13 mouse cellular contexts compared by ENCODE assay signal in genomic region chr12:84201222-84201621, GRCm38 (mm10). TPM values are rescaled to one million over a fixed set of nuclear protein-coding genes. Genes with fewer than 3 reads are reported as not detected.
DNase-seq lines count a peak whose midpoint lies in the region; TF ChIP-seq lines count a peak whose summit lies in the region.
"Had no signal": no experiment of that assay in that cellular context is flagged by ENCODE, and none has a peak within 500 bp of the region (broad histone marks: within the 10 kb centered on the region; RNA-seq: fewer than 3 reads in every experiment).

No protein-coding gene starts in this region.

- no peaks in the 10 kb centered on the region for H3K27me3 ChIP-seq in liver, adult 2 months (ENCODE audit: control insufficient read depth, insufficient read depth, low read length)
- no peaks in the 10 kb centered on the region for H3K27me3 ChIP-seq in E14TG2a.4 (ENCODE audit: insufficient read depth, low read length)
- H3K27me3 ChIP-seq in megakaryocyte, embryonic 14.5 days (replicated peaks): no peaks in the 10 kb centered on the region
- H3K27me3 ChIP-seq: hindbrain, embryonic 12.5 days; limb, embryonic 15.5 days had no signal

- peak overlapping the region; percentile 70 for H3K27ac ChIP-seq in liver, adult 2 months (replicated peaks; ENCODE audit: insufficient read depth, low read depth, low read length)
- peak overlapping the region; percentile 55 for H3K27ac ChIP-seq in bone marrow, adult 2 months (ENCODE audit: control insufficient read depth, insufficient read depth, low read depth, low read length, poor library complexity)
- H3K27ac ChIP-seq: heart, adult 2 months; hindbrain, embryonic 12.5 days; limb, embryonic 15.5 days had no signal

- peaks cover 37% of the 10 kb centered on the region for H3K4me1 ChIP-seq in liver, adult 2 months (ENCODE audit: control insufficient read depth, insufficient read depth, low read length)
- H3K4me1 ChIP-seq in E14TG2a.4 (replicated peaks; ENCODE audit: low read depth, low read length): peaks cover 100% of the 10 kb centered on the region
- H3K4me1 ChIP-seq in bone marrow, adult 2 months (ENCODE audit: control insufficient read depth, insufficient read depth, low read length): peaks cover 30% of the 10 kb centered on the region
- peaks cover 79% of the 10 kb centered on the region for H3K4me1 ChIP-seq in megakaryocyte, embryonic 14.5 days

- H3K9ac ChIP-seq in liver, adult 2 months (ENCODE audit: low read depth, low read length): no peak overlapping the region
- H3K9ac ChIP-seq: hindbrain, embryonic 12.5 days; limb, embryonic 15.5 days had no signal

- 33% methylated on average over 4 of the region's 4 CpGs for WGBS in liver, adult 2 months
- 48% methylated on average over 4 of the region's 4 CpGs for whole genome bisulfite sequencing in bone marrow, adult 2 months

- DNase-seq in liver, adult 2 months (ENCODE audit: extremely low read depth, low read depth, low spot score): no peak
- no peak for DNase-seq in liver
- no peak for DNase-seq in right cerebral cortex, postnatal 25 days
- no peak for DNase-seq in cerebellum, postnatal 14 days
- DNase-seq: adrenal gland, adult 2 months; cerebellum, adult 11-12 months; heart, adult 2 months; lung, postnatal 4 days had no signal

- H3K9me3 ChIP-seq in E14TG2a.4 (ENCODE audit: low read length): no peaks in the 10 kb centered on the region
- H3K9me3 ChIP-seq in megakaryocyte, embryonic 14.5 days: no peaks in the 10 kb centered on the region
- H3K9me3 ChIP-seq: hindbrain, embryonic 12.5 days; limb, embryonic 15.5 days had no signal

- no peaks in the 10 kb centered on the region for H3K36me3 ChIP-seq in liver, adult 2 months (ENCODE audit: control insufficient read depth, insufficient read depth, low read length)
- peaks cover 10% of the 10 kb centered on the region for H3K36me3 ChIP-seq in E14TG2a.4 (ENCODE audit: insufficient read depth, low read length)
- peaks cover 56% of the 10 kb centered on the region for H3K36me3 ChIP-seq in megakaryocyte, embryonic 14.5 days (replicated peaks; ENCODE audit: low read length)
- H3K36me3 ChIP-seq: hindbrain, embryonic 12.5 days; limb, embryonic 15.5 days had no signal

- peaks cover 36% of the 10 kb centered on the region; the same call in 1 of the 2 replicates for H3K79me2 ChIP-seq in liver, adult 2 months (ENCODE audit: control insufficient read depth, insufficient read depth, low read length)

- no peak overlapping the region for H3K4me3 ChIP-seq in liver, adult 2 months (ENCODE audit: insufficient read depth, low read depth, low read length)
- peak overlapping the region; percentile 66 for H3K4me3 ChIP-seq in E14TG2a.4 (replicated peaks; ENCODE audit: low read length)
- H3K4me3 ChIP-seq in bone marrow, adult 2 months (replicated peaks; ENCODE audit: control insufficient read depth, low read depth, low read length): no peak overlapping the region
- peak overlapping the region; percentile 11 for H3K4me3 ChIP-seq in megakaryocyte, embryonic 14.5 days (replicated peaks)
- H3K4me3 ChIP-seq: heart, adult 2 months; hindbrain, embryonic 12.5 days; limb, embryonic 15.5 days had no signal

- TF ChIP-seq CTCF in liver, adult 2 months (IDR thresholded peaks at IDR 0.05; ENCODE audit: low read depth, low read length): no peak
- TF ChIP-seq CTCF in E14TG2a.4 (conservative IDR thresholded peaks at IDR 0.05; ENCODE audit: low read length): no peak
- no peak for TF ChIP-seq CTCF in bone marrow, adult 2 months (IDR thresholded peaks at IDR 0.05; ENCODE audit: control insufficient read depth, insufficient read depth, low read length)

- TF ChIP-seq POLR2A in liver, adult 2 months (IDR thresholded peaks at IDR 0.05; ENCODE audit: extremely low read depth, insufficient read depth, low read length): no peak
- no peak for TF ChIP-seq POLR2A in bone marrow, adult 2 months (IDR thresholded peaks at IDR 0.05; ENCODE audit: borderline replicate concordance, control insufficient read depth, low read depth, low read length)

RNA-seq across cellular contexts. Expression of gene Elmsan1, which starts 17.5 kb away (rescaled TPM):
- total RNA-seq in liver, adult 2 months (2014; rRNA removed): 2.3 and 3.2 TPM in 2 replicates
- polyA plus RNA-seq in liver, adult 2 months (2012; rRNA removed): 3.4 and 3.8 TPM in 2 replicates
- polyA plus RNA-seq in bone marrow, adult 2 months (2011; ENCODE audit: insufficient read depth, insufficient read length, low replicate concordance, missing spikeins): 12.5 and 20.0 TPM in 2 replicates
- polyA plus RNA-seq in megakaryocyte, embryonic 14.5 days (2012; ENCODE audit: insufficient read depth, low replicate concordance): 9.8 and 10.1 TPM in 2 replicates

RNA-seq across cellular contexts. Expression of gene Pnma1, which starts 52.9 kb away (rescaled TPM):
- 0.18 and 0.20 TPM in 2 replicates for total RNA-seq in liver, adult 2 months (2014; rRNA removed)
- not detected in 2 replicates for polyA plus RNA-seq in liver, adult 2 months (2012; rRNA removed)
- 1.8 and 2.8 TPM in 2 replicates for polyA plus RNA-seq in bone marrow, adult 2 months (2011; ENCODE audit: insufficient read depth, insufficient read length, low replicate concordance, missing spikeins)
- polyA plus RNA-seq in megakaryocyte, embryonic 14.5 days (2012; ENCODE audit: insufficient read depth, low replicate concordance): 0.04 TPM in 1 of 2 replicates, not detected in the other
- polyA plus RNA-seq: adrenal gland, adult 2 months had no signal

Comparison
In these comparisons a context has a peak if more than half of its experiments do, and no peak if none do; other contexts are left out.
1. H3K4me3 ChIP-seq: peak in E14TG2a.4 (single experiment) and megakaryocyte, embryonic 14.5 days (single experiment); none in liver, adult 2 months (single experiment) and bone marrow, adult 2 months (single experiment).